Mouse (Mus musculus): ENCODE data around the gene Vgll1. TPM values are rescaled to one million over a fixed set of nuclear protein-coding genes. Genes with fewer than 3 reads are reported as not detected.

The Vgll1 gene
- polyA plus RNA-seq (2014; fragmentation: Nextera tagmentation; extraction: Ambion mirVana) = 0.88 and 0.95 TPM in 2 replicates

DNA sequence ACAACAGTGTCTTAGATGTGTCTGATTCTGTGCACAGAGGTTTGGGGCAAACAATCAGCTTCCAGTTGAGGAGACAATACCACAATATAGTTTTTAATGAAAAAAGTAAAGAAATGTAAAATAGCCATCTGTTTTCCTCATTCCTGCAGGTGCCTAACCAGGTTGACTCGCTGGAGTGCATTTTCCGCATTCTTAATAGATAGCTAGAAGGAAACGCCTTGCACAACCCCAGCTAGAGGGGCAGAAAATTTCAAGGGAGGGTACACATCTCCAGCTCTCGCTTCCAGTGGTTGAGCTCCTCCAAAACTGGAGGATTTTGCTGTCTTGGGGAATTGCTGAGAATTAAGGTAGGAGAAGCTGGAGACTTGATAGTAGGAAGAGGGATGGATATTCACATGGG is at the start of gene Vgll1:
Vgll1 (plus strand) TSS at position 301 of the 400 bp plus-strand sequence.
- Histone ChIP-seq H3K9me3 (ENCODE audit: control insufficient read depth, low read length) (no peaks in the 10 kb centered on the region), H3K9ac (ENCODE audit: low read length) (no peak within 1 kb of the TSS), H3K4me1 (ENCODE audit: control insufficient read depth, insufficient read depth, low read length) (no peaks in the 10 kb centered on the region), H3K27ac (replicated peaks; ENCODE audit: low read depth, low read length) (no peak within 1 kb of the TSS), H3K27me3 (ENCODE audit: control insufficient read depth, insufficient read depth, low read length) (no peaks in the 10 kb centered on the region), H3K4me3 (ENCODE audit: low read depth, low read length) (no peak within 1 kb of the TSS), H3K4me2 (ENCODE audit: low read depth, severe bottlenecking) (no peak within 1 kb of the TSS), H3K36me3 (ENCODE audit: control insufficient read depth, insufficient read depth, low read length) (no peaks in the 10 kb centered on the region)
- ATAC-seq (ENCODE audit: insufficient number of reproducible peaks, low FRiP score, low TSS enrichment, low read depth) = no peak
- 79% methylated on average over 4 of the region's 4 CpGs for WGBS
- no peak for DNase-seq (ENCODE audit: low spot score)

DNA sequence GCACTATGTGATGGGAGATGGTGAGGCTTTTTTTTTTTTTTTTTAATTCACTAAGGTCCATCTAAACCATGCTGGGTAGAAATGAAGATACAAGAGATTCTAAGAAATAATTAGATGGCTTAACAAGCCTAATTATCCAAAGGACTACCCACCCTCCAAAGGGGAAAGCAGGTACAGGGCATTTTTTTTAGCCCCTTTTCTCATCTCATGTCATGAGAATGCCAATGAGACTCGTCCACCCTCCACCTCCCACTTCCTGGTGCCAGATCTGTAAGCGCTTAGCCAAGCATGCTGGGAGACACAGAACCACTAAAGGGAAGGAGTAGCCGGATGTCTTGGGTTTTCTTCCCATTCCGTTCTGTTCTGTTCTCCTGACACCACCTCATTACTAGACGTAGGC is 45.1 kb upstream of the Vgll1 start, which contains the start of gene Brs3:
Brs3 (plus strand) TSS at position 301 of the 400 bp plus-strand sequence.
- DNase-seq (ENCODE audit: low spot score) (no peak), ATAC-seq (ENCODE audit: insufficient number of reproducible peaks, low FRiP score, low TSS enrichment, low read depth) (no peak)
- no peaks in the 10 kb centered on the region for H3K36me3 ChIP-seq (ENCODE audit: control insufficient read depth, insufficient read depth, low read length)
- no peaks in the 10 kb centered on the region for H3K9me3 ChIP-seq (ENCODE audit: control insufficient read depth, low read length)
- WGBS = 80% methylated on average over 5 of the region's 5 CpGs
- H3K4me1 ChIP-seq (ENCODE audit: control insufficient read depth, insufficient read depth, low read length) = no peaks in the 10 kb centered on the region
- no peaks in the 10 kb centered on the region for H3K27me3 ChIP-seq (ENCODE audit: control insufficient read depth, insufficient read depth, low read length)
- H3K9ac ChIP-seq (ENCODE audit: low read length) = no peak within 1 kb of the TSS
- H3K27ac ChIP-seq (replicated peaks; ENCODE audit: low read depth, low read length) = no peak within 1 kb of the TSS
- no peak within 1 kb of the TSS for H3K4me2 ChIP-seq (ENCODE audit: low read depth, severe bottlenecking)
- no peak within 1 kb of the TSS for H3K4me3 ChIP-seq (ENCODE audit: low read depth, low read length)

- ATAC-seq (ENCODE audit: insufficient number of reproducible peaks, low FRiP score, low TSS enrichment, low read depth) (no peak), DNase-seq (ENCODE audit: low spot score) (no peak)
- 86% methylated on average over 6 of the region's 6 CpGs for WGBS
- no peaks in the 10 kb centered on the region for H3K27me3 ChIP-seq (ENCODE audit: control insufficient read depth, insufficient read depth, low read length)
- H3K36me3 ChIP-seq (ENCODE audit: control insufficient read depth, insufficient read depth, low read length) = no peaks in the 10 kb centered on the region
- H3K27ac ChIP-seq (replicated peaks; ENCODE audit: low read depth, low read length) = no peak overlapping the region
- no peaks in the 10 kb centered on the region for H3K9me3 ChIP-seq (ENCODE audit: control insufficient read depth, low read length)
- no peak overlapping the region for H3K9ac ChIP-seq (ENCODE audit: low read length)
- H3K4me3 ChIP-seq (ENCODE audit: low read depth, low read length) = no peak overlapping the region
- H3K4me2 ChIP-seq (ENCODE audit: low read depth, severe bottlenecking) = no peak overlapping the region
- no peaks in the 10 kb centered on the region for H3K4me1 ChIP-seq (ENCODE audit: control insufficient read depth, insufficient read depth, low read length)
Measured at GRCm38 (mm10) chrX:57043869-57044268, 44.0 kb upstream of the Vgll1 start.

- Histone ChIP-seq H3K27me3 (ENCODE audit: control insufficient read depth, insufficient read depth, low read length) (no peaks in the 10 kb centered on the region), H3K4me2 (ENCODE audit: low read depth, severe bottlenecking) (peak overlapping the region; percentile 28; the same call in 1 of the 2 replicates), H3K27ac (replicated peaks; ENCODE audit: low read depth, low read length) (peak overlapping the region; percentile 88; the same call in 1 of the 2 replicates), H3K36me3 (ENCODE audit: control insufficient read depth, insufficient read depth, low read length) (no peaks in the 10 kb centered on the region), H3K9ac (ENCODE audit: low read length) (peak overlapping the region; percentile 22; the same call in 1 of the 2 replicates), H3K4me3 (ENCODE audit: low read depth, low read length) (peak overlapping the region; percentile 36), H3K9me3 (ENCODE audit: control insufficient read depth, low read length) (no peaks in the 10 kb centered on the region), H3K4me1 (ENCODE audit: control insufficient read depth, insufficient read depth, low read length) (no peaks in the 10 kb centered on the region)
- no peak for DNase-seq (ENCODE audit: low spot score)
- 27% methylated on average over 4 of the region's 4 CpGs for WGBS
- peak; percentile 67 for ATAC-seq (ENCODE audit: insufficient number of reproducible peaks, low FRiP score, low TSS enrichment, low read depth)
Measured at GRCm38 (mm10) chrX:57052848-57053173, 35.1 kb upstream of the Vgll1 start.

DNA sequence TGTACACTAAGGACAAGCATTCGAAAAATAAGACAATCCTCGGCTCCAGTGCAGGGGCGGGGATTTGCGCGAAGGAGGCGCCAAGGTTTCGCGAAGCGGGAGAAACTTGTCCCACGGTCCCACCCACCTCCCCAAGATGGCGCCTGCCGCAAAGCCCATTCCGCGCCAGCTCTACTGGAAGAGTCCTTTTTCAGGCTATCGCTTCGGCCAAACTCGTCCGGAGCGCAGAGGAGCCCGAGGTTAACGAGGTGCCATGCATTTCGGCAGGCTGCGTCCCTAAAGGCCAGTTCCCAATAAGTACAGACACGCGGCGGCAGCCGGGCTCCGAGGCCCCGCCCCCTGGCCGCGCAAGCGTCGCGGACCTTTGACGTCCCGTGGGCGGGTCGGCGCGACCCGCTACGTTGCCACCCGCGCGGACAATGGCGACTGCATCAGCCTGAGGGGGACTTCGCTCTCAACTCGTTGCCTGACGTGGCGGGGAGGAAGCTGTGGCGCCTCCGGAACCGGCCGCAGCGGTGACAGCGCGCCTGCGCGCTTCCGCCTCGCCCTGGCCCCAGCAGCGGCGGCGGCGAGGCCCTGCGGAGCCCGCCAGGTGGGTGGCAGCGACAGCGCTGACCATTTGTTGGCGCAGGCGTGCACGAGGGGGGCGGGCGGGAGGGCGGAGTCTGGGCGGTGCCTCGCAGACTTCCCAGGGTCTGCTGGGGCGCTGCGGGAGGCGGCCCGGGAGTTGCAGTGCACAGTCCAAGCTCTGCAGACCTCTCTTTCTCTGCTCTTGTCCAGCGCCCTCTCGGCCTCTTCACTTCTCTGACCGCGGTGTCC is 34.5 kb upstream of the Vgll1 start, which contains the start of gene Htatsf1:
Htatsf1 (plus strand) TSS at position 410 of the 819 bp plus-strand sequence.
- Histone ChIP-seq H3K9me3 (ENCODE audit: control insufficient read depth, low read length) (no peaks in the 10 kb centered on the region), H3K27me3 (ENCODE audit: control insufficient read depth, insufficient read depth, low read length) (no peaks in the 10 kb centered on the region), H3K4me2 (ENCODE audit: low read depth, severe bottlenecking) (peak within 1 kb of the TSS; percentile 28; the same call in 1 of the 2 replicates), H3K4me1 (ENCODE audit: control insufficient read depth, insufficient read depth, low read length) (no peaks in the 10 kb centered on the region), H3K4me3 (ENCODE audit: low read depth, low read length) (peak within 1 kb of the TSS; percentile 36), H3K36me3 (ENCODE audit: control insufficient read depth, insufficient read depth, low read length) (no peaks in the 10 kb centered on the region), H3K9ac (ENCODE audit: low read length) (peak within 1 kb of the TSS; percentile 80), H3K27ac (replicated peaks; ENCODE audit: low read depth, low read length) (peak within 1 kb of the TSS; percentile 88)
- DNase-seq (ENCODE audit: low spot score) (peak; percentile 79), ATAC-seq (ENCODE audit: insufficient number of reproducible peaks, low FRiP score, low TSS enrichment, low read depth) (peak; percentile 97)
- WGBS = 20% methylated on average over 65 of the region's 85 CpGs

DNA sequence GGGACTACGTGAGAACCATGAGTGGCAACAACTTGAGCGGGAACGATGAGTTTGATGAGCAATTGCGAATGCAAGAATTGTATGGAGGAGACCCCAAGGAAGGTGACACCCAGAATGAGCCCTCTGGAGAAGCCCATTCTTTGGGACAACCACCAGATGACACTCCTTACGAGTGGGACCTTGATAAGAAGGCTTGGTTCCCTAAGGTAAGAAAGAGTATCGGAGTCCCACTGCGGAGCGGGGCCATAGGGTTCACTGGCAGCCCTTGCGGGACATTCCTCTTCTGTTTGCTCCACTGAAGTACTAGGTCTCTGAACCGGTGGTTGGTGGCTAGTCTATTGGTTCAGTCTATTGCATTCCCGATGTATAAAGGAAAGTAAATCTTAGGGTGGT is 33.9 kb upstream of the Vgll1 start:
- DNase-seq (ENCODE audit: low spot score) (no peak), ATAC-seq (ENCODE audit: insufficient number of reproducible peaks, low FRiP score, low TSS enrichment, low read depth) (no peak; the same call in 1 of the 2 replicates)
- no peak overlapping the region for H3K27ac ChIP-seq (replicated peaks; ENCODE audit: low read depth, low read length)
- no peaks in the 10 kb centered on the region for H3K27me3 ChIP-seq (ENCODE audit: control insufficient read depth, insufficient read depth, low read length)
- H3K36me3 ChIP-seq (ENCODE audit: control insufficient read depth, insufficient read depth, low read length) = no peaks in the 10 kb centered on the region
- no peaks in the 10 kb centered on the region for H3K9me3 ChIP-seq (ENCODE audit: control insufficient read depth, low read length)
- 25% methylated on average over 11 of the region's 11 CpGs for WGBS
- H3K9ac ChIP-seq (ENCODE audit: low read length) = peak overlapping the region; percentile 80; the same call in 1 of the 2 replicates
- H3K4me3 ChIP-seq (ENCODE audit: low read depth, low read length) = peak overlapping the region; percentile 36
- peak overlapping the region; percentile 28; the same call in 1 of the 2 replicates for H3K4me2 ChIP-seq (ENCODE audit: low read depth, severe bottlenecking)
- H3K4me1 ChIP-seq (ENCODE audit: control insufficient read depth, insufficient read depth, low read length) = no peaks in the 10 kb centered on the region

DNA sequence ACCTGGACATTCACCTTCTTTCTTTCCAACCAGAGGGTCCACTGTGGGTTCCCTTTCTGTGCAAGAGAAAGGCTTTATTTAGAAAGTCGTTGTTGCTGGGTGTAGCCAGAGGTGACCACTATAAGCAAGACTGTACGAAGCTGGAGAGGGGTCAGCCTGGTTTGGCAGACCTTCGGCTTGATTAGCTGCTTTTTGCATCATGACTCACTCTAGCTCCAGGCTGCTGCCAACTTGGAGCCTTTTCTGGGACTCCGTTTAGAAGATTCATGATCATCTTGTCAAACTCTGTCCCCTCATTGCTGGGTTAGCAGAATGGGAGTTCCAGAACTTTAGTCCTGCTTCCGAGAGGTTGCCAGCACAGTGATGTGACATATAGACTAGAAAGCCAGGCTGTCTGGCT is 6.4 kb upstream of the Vgll1 start:
- no peak for DNase-seq (ENCODE audit: low spot score)
- no peak for ATAC-seq (ENCODE audit: insufficient number of reproducible peaks, low FRiP score, low TSS enrichment, low read depth)
- Histone ChIP-seq H3K36me3 (ENCODE audit: control insufficient read depth, insufficient read depth, low read length) (no peaks in the 10 kb centered on the region), H3K27ac (replicated peaks; ENCODE audit: low read depth, low read length) (no peak overlapping the region), H3K4me2 (ENCODE audit: low read depth, severe bottlenecking) (no peak overlapping the region), H3K4me3 (ENCODE audit: low read depth, low read length) (no peak overlapping the region), H3K9ac (ENCODE audit: low read length) (no peak overlapping the region), H3K4me1 (ENCODE audit: control insufficient read depth, insufficient read depth, low read length) (no peaks in the 10 kb centered on the region), H3K27me3 (ENCODE audit: control insufficient read depth, insufficient read depth, low read length) (no peaks in the 10 kb centered on the region), H3K9me3 (ENCODE audit: control insufficient read depth, low read length) (no peaks in the 10 kb centered on the region)
- 78% methylated on average over 5 of the region's 5 CpGs for WGBS

GRCm38 (mm10) chrX:57103415-57103814 is 15.5 kb downstream of the Vgll1 start:
- DNase-seq (ENCODE audit: low spot score) (no peak), ATAC-seq (ENCODE audit: insufficient number of reproducible peaks, low FRiP score, low TSS enrichment, low read depth) (no peak)
- 86% methylated on average over 1 of the region's 1 CpGs for WGBS
- no peaks in the 10 kb centered on the region for H3K4me1 ChIP-seq (ENCODE audit: control insufficient read depth, insufficient read depth, low read length)
- no peak overlapping the region for H3K4me3 ChIP-seq (ENCODE audit: low read depth, low read length)
- H3K27me3 ChIP-seq (ENCODE audit: control insufficient read depth, insufficient read depth, low read length) = no peaks in the 10 kb centered on the region
- H3K4me2 ChIP-seq (ENCODE audit: low read depth, severe bottlenecking) = no peak overlapping the region
- no peaks in the 10 kb centered on the region for H3K9me3 ChIP-seq (ENCODE audit: control insufficient read depth, low read length)
- H3K36me3 ChIP-seq (ENCODE audit: control insufficient read depth, insufficient read depth, low read length) = no peaks in the 10 kb centered on the region
- no peak overlapping the region for H3K27ac ChIP-seq (replicated peaks; ENCODE audit: low read depth, low read length)
- H3K9ac ChIP-seq (ENCODE audit: low read length) = no peak overlapping the region
